Mouse (Mus musculus) hindbrain, embryonic 15.5 days (tissue): ENCODE results near the gene Mid1. TPM values are rescaled to one million over a fixed set of nuclear protein-coding genes. Genes with fewer than 3 reads are reported as not detected.
"Not testable (repeated sequence)": the region's sequence is repeated elsewhere in the genome, so short reads cannot be mapped to it uniquely, and the experiment has no call there.

Experiments used
- ATAC-seq: fragments of 200-750 bp; cut with Nextera tagmentation; 2 replicates; pipeline ENCODE4 v1.8.0; 2017; ENCODE audit warnings: low read depth, moderate number of reproducible peaks, moderate TSS enrichment; ENCODE audit not compliant: low FRiP score
- H3K27ac ChIP-seq: fragments of 300-500 bp; sonication (generic); replicated peaks from 2 replicates; pipeline ENCODE4 v1.5.1; 2015; ENCODE audit warnings: mild to moderate bottlenecking, inconsistent platforms
- H3K27me3 ChIP-seq: fragments of 300-500 bp; sonication (generic); 2 replicates; pipeline ENCODE4 v1.6.1; 2015; ENCODE audit warnings: control low read depth, inconsistent platforms
- H3K36me3 ChIP-seq: fragments of 300-500 bp; sonication (generic); 2 replicates; pipeline ENCODE4 v1.6.1; 2015; ENCODE audit warnings: control low read depth, inconsistent platforms
- H3K4me1 ChIP-seq: fragments of 300-500 bp; sonication (generic); replicated peaks from 2 replicates; pipeline ENCODE4 v1.6.1; 2015; ENCODE audit warnings: control low read depth, inconsistent platforms
- H3K4me2 ChIP-seq: fragments of 300-500 bp; sonication (generic); 2 replicates; pipeline ENCODE4 v1.6.1; 2015; ENCODE audit warnings: moderate library complexity, mild to moderate bottlenecking, inconsistent platforms
- H3K4me3 ChIP-seq: fragments of 300-500 bp; sonication (generic); 2 replicates; pipeline ENCODE4 v1.5.1; 2015; ENCODE audit warnings: mild to moderate bottlenecking, inconsistent platforms
- H3K9ac ChIP-seq: fragments of 300-500 bp; sonication (generic); 2 replicates; pipeline ENCODE4 v1.6.1; 2015; ENCODE audit warnings: inconsistent platforms
- H3K9me3 ChIP-seq: fragments of 300-500 bp; sonication (generic); 2 replicates; pipeline ENCODE4 v1.6.1; 2016; ENCODE audit warnings: control low read depth, inconsistent platforms
- WGBS: fragments of 180-500 bp; shearing (Covaris S2); methylation state at CpG from one replicate; pipeline ENCODE4 v1.1.7; 2015; 5-methylcytosine and 5-hydroxymethylcytosine counted together
- polyA plus RNA-seq: library from polyadenylated mRNA; unstranded; fragments of >200 nt; fragmentation: Nextera tagmentation; extraction: Ambion mirVana; gene quantifications from 2 replicates; pipeline ENCODE4 v1.2.1, GENCODE M21; 2015

Mid1 gene
- polyA plus RNA-seq, 1 experiment from 2014 or later = 6.4 TPM

- peaks cover 10% of the 10 kb centered on the region for H3K36me3 ChIP-seq
- not testable (repeated sequence) for H3K4me2 ChIP-seq, H3K9ac ChIP-seq, H3K4me1 ChIP-seq, H3K27me3 ChIP-seq, ATAC-seq, H3K27ac ChIP-seq, H3K4me3 ChIP-seq
- 79% methylated on average over 6 of the region's 6 CpGs for WGBS
- peaks cover 25% of the 10 kb centered on the region for H3K9me3 ChIP-seq
These were observed 290.0 kb downstream of the Mid1 start for GRCm38 (mm10) chrX:169974974-169975373.

- not testable (repeated sequence) for H3K4me3 ChIP-seq, H3K4me2 ChIP-seq, H3K36me3 ChIP-seq, H3K9ac ChIP-seq, ATAC-seq, H3K4me1 ChIP-seq, H3K27ac ChIP-seq, H3K27me3 ChIP-seq
- 83% methylated on average over 3 of the region's 3 CpGs for WGBS
- peaks cover 25% of the 10 kb centered on the region for H3K9me3 ChIP-seq
These were observed 290.7 kb downstream of the Mid1 start for GRCm38 (mm10) chrX:169975681-169976131.

GRCm38 (mm10) chrX:169976340-169976739 is 291.3 kb downstream of the Mid1 start:
- not testable (repeated sequence) for H3K27me3 ChIP-seq, H3K9ac ChIP-seq, H3K4me1 ChIP-seq, ATAC-seq, H3K27ac ChIP-seq, H3K4me3 ChIP-seq, H3K4me2 ChIP-seq, H3K36me3 ChIP-seq
- 65% methylated on average over 5 of the region's 5 CpGs for WGBS
- H3K9me3 ChIP-seq = peaks cover 30% of the 10 kb centered on the region

GRCm38 (mm10) chrX:169977856-169978435 is 292.9 kb downstream of the Mid1 start:
- H3K9me3 ChIP-seq = peaks cover 26% of the 10 kb centered on the region
- H3K36me3 ChIP-seq = peaks cover 25% of the 10 kb centered on the region
- not testable (repeated sequence) for ATAC-seq, H3K4me3 ChIP-seq, H3K27ac ChIP-seq, H3K4me1 ChIP-seq, H3K9ac ChIP-seq, H3K27me3 ChIP-seq, H3K4me2 ChIP-seq
- 90% methylated on average over 7 of the region's 7 CpGs for WGBS

- H3K9ac ChIP-seq, H3K27me3 ChIP-seq, H3K27ac ChIP-seq, H3K4me1 ChIP-seq: not testable (repeated sequence)
- Histone ChIP-seq H3K36me3 (peaks cover 31% of the 10 kb centered on the region), H3K4me2 (peak overlapping the region; percentile 42), H3K9me3 (peaks cover 24% of the 10 kb centered on the region), H3K4me3 (peak overlapping the region; percentile 20)
- ATAC-seq = 0 out of 2 replicates have a peak, but pooled peaks have one; percentile 7
- 69% methylated on average over 29 of the region's 29 CpGs for WGBS
These were observed 293.7 kb downstream of the Mid1 start for GRCm38 (mm10) chrX:169978436-169979381.

- peak; percentile 32 for ATAC-seq
- H3K9me3 ChIP-seq = peaks cover 22% of the 10 kb centered on the region
- H3K9ac ChIP-seq, H3K4me1 ChIP-seq, H3K27ac ChIP-seq, H3K27me3 ChIP-seq: not testable (repeated sequence)
- 71% methylated on average over 20 of the region's 20 CpGs for WGBS
- H3K4me3 ChIP-seq = peak overlapping the region; percentile 20
- peaks cover 36% of the 10 kb centered on the region for H3K36me3 ChIP-seq
- H3K4me2 ChIP-seq = peak overlapping the region; percentile 42
These were observed 294.6 kb downstream of the Mid1 start for GRCm38 (mm10) chrX:169979461-169980202.

GRCm38 (mm10) chrX:169980203-169980556 is 295.2 kb downstream of the Mid1 start:
- H3K27ac ChIP-seq, H3K27me3 ChIP-seq, H3K4me2 ChIP-seq, H3K4me3 ChIP-seq, H3K4me1 ChIP-seq, H3K9ac ChIP-seq, ATAC-seq: not testable (repeated sequence)
- WGBS = 80% methylated on average over 6 of the region's 6 CpGs
- peaks cover 27% of the 10 kb centered on the region for H3K9me3 ChIP-seq
- peaks cover 40% of the 10 kb centered on the region for H3K36me3 ChIP-seq

- 88% methylated on average over 12 of the region's 12 CpGs for WGBS
- Histone ChIP-seq H3K27ac (no peak overlapping the region), H3K9me3 (peaks cover 31% of the 10 kb centered on the region), H3K4me2 (no peak overlapping the region), H3K27me3 (no peaks in the 10 kb centered on the region), H3K4me1 (0 out of 2 replicates have a peak, but pooled peaks cover 3% of the 10 kb centered on the region), H3K9ac (no peak overlapping the region), H3K4me3 (no peak overlapping the region), H3K36me3 (peaks cover 45% of the 10 kb centered on the region)
- ATAC-seq = no peak
These were observed 295.9 kb downstream of the Mid1 start for GRCm38 (mm10) chrX:169980809-169981289.

GRCm38 (mm10) chrX:169981761-169982181 is 296.8 kb downstream of the Mid1 start:
- Histone ChIP-seq H3K9me3 (peaks cover 35% of the 10 kb centered on the region), H3K36me3 (peaks cover 49% of the 10 kb centered on the region)
- H3K27me3 ChIP-seq, ATAC-seq, H3K4me3 ChIP-seq, H3K9ac ChIP-seq, H3K27ac ChIP-seq, H3K4me2 ChIP-seq, H3K4me1 ChIP-seq: not testable (repeated sequence)
- WGBS = 93% methylated on average over 19 of the region's 19 CpGs

GRCm38 (mm10) chrX:169982606-169983400 is 297.8 kb downstream of the Mid1 start:
- not testable (repeated sequence) for H3K4me1 ChIP-seq, H3K4me3 ChIP-seq, H3K27me3 ChIP-seq, H3K9ac ChIP-seq, ATAC-seq, H3K27ac ChIP-seq, H3K4me2 ChIP-seq
- Histone ChIP-seq H3K9me3 (peaks cover 35% of the 10 kb centered on the region), H3K36me3 (peaks cover 47% of the 10 kb centered on the region)
- WGBS = 93% methylated on average over 23 of the region's 23 CpGs
